Mouse (Mus musculus): Measurements from ENCODE around the gene Ucn. TPM values are rescaled to one million over a fixed set of nuclear protein-coding genes. Genes with fewer than 3 reads are reported as not detected.

Ucn gene
- total and polyA plus RNA-seq, 3 experiments, result not detected

DNA sequence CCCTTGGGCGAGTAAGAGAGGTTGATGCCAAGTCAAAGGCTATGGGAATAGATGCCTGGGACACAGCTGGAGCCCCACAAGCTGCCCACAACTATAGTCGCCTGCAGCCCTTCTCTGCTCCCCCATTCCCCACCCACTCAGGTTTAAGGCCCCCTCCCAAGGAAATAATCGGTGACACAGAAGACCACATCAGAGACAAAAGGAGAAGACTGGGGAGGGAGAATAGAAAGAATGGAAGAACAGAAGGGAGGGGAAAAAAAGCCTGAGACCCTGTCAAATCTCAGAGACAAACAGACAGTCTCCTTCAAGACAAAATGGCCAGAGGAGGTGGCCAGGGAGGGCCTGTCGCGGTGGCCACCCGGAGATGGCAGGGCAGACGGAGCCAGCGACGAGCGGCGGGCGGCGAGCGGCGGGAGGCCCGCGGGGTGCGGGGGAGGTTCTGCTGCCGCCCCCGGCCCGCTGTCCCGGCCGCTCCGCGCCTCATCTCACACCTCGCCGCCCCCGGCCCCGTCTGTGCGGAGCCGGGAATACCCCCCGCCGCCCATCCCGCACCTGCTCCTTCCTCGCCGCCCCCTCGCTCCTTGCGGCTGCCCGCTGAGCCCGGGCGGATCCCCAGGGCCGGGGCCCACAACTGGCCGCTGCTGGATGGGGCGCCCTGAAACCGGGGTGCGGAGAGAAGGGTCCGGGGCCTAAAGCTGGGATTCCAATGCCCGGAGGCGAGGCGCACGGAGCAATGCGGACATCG lies 46.2 kb downstream of the Ucn start:
- no peak overlapping the region for H3K27ac ChIP-seq (ENCODE audit: control insufficient read depth, low read depth, low read length)
- H3K79me2 ChIP-seq (ENCODE audit: control insufficient read depth, insufficient read depth, low read length, poor library complexity), result no peaks in the 10 kb centered on the region
- H3K27me3 ChIP-seq (ENCODE audit: control insufficient read depth in 1 of 2, insufficient read depth in 2 of 2, low read length in 2 of 2), result peaks cover 18% of the 10 kb centered on the region in 2 experiments
- no peaks in the 10 kb centered on the region for H3K4me1 ChIP-seq (ENCODE audit: control insufficient read depth in 1 of 2, insufficient read depth in 2 of 2, low read length in 2 of 2)
- H3K9ac ChIP-seq (ENCODE audit: control insufficient read depth, low read depth, low read length, poor library complexity, severe bottlenecking), result no peak overlapping the region
- no peak overlapping the region for H3K4me3 ChIP-seq (ENCODE audit: control insufficient read depth in 1 of 2, insufficient read depth in 1 of 2, low read depth in 2 of 2, low read length in 2 of 2)
- no peaks in the 10 kb centered on the region for H3K9me3 ChIP-seq (replicated peaks; ENCODE audit: insufficient read depth, low read length)
- TF ChIP-seq POLR2A (IDR thresholded peaks at IDR 0.05; ENCODE audit: control insufficient read depth in 1 of 2, insufficient read depth in 1 of 2, low read depth in 1 of 2, low read length in 2 of 2, poor library complexity in 1 of 2) (no peak), POLR2AphosphoS2 (IDR thresholded peaks at IDR 0.05; ENCODE audit: low read length) (no peak), CHD1 (IDR thresholded peaks at IDR 0.05; ENCODE audit: low read depth, low read length) (no peak), ETS1 (IDR thresholded peaks at IDR 0.05; ENCODE audit: low read depth, low read length) (no peak), ZKSCAN1 (IDR thresholded peaks at IDR 0.05; ENCODE audit: low read depth, low read length) (no peak), TAL1 (IDR thresholded peaks at IDR 0.05; ENCODE audit: low read length) (no peak), POLR2AphosphoS5 (IDR thresholded peaks at IDR 0.05; ENCODE audit: borderline replicate concordance, low read depth, low read length) (no peak), TBP (IDR thresholded peaks at IDR 0.05; ENCODE audit: low read depth, low read length) (no peak), HCFC1 (IDR thresholded peaks at IDR 0.05; ENCODE audit: low read depth, low read length) (no peak), CHD2 (IDR thresholded peaks at IDR 0.05; ENCODE audit: low read length) (no peak), ZNF384 (IDR thresholded peaks at IDR 0.05; ENCODE audit: low read depth, low read length) (no peak), EP300 (IDR thresholded peaks at IDR 0.05; ENCODE audit: low read depth in 1 of 2, low read length in 2 of 2) (no peak), MYB (IDR thresholded peaks at IDR 0.05; ENCODE audit: low read depth, low read length) (no peak), SIN3A (IDR thresholded peaks at IDR 0.05; ENCODE audit: low read length) (no peak), SMC3 (IDR thresholded peaks at IDR 0.05; ENCODE audit: low read depth, low read length) (no peak), RCOR1 (IDR thresholded peaks at IDR 0.05; ENCODE audit: low read depth, low read length) (no peak)
- no peaks in the 10 kb centered on the region for H3K36me3 ChIP-seq (ENCODE audit: control insufficient read depth in 1 of 2, insufficient read depth in 2 of 2, low read length in 2 of 2)
- no peak for DNase-seq (ENCODE audit: low read depth, low spot score)

Other genes starting within 250 kb of the Ucn start
- 296 and 321 TPM in 2 replicates for gene Ost4, start 231.0 kb downstream of the Ucn start, total RNA-seq (2012; rRNA removed)
- gene Ost4, start 231.0 kb downstream of the Ucn start, polyA plus RNA-seq (2012; ENCODE audit: insufficient read depth in 1 of 2, insufficient read length in 2 of 2, low read depth in 1 of 2, low replicate concordance in 2 of 2, missing spikeins in 1 of 2), result 100 to 1,000 TPM; 220 to 478 TPM
- 1.3 and 1.5 TPM in 2 replicates for gene Emilin1, start 225.4 kb downstream of the Ucn start, total RNA-seq (2012; rRNA removed)
- 1 to 10 TPM in 1 of 2 experiments, not detected in 1; 2.0 TPM for gene Emilin1, start 225.4 kb downstream of the Ucn start, polyA plus RNA-seq (2012; ENCODE audit: insufficient read depth in 1 of 2, insufficient read length in 2 of 2, low read depth in 1 of 2, low replicate concordance in 2 of 2, missing spikeins in 1 of 2)
- gene Khk, start 217.4 kb downstream of the Ucn start, total RNA-seq (2012; rRNA removed), result 268 and 308 TPM in 2 replicates
- 100 to 1,000 TPM in 1 of 2 experiments, not detected in 1; 461 TPM for gene Khk, start 217.4 kb downstream of the Ucn start, polyA plus RNA-seq (2012; ENCODE audit: insufficient read depth in 1 of 2, insufficient read length in 2 of 2, low read depth in 1 of 2, low replicate concordance in 2 of 2, missing spikeins in 1 of 2)
- not detected in 2 replicates for gene Cgref1, start 193.2 kb downstream of the Ucn start, total RNA-seq (2012; rRNA removed)
- 1 to 10 TPM in 1 of 2 experiments, not detected in 1; 1.4 TPM for gene Cgref1, start 193.2 kb downstream of the Ucn start, polyA plus RNA-seq (2012; ENCODE audit: insufficient read depth in 1 of 2, insufficient read length in 2 of 2, low read depth in 1 of 2, low replicate concordance in 2 of 2, missing spikeins in 1 of 2)
- gene Preb, start 178.5 kb downstream of the Ucn start, total RNA-seq (2012; rRNA removed), result 141 and 143 TPM in 2 replicates
- 100 to 1,000 TPM in 1 of 2 experiments, not detected in 1; 247 TPM for gene Preb, start 178.5 kb downstream of the Ucn start, polyA plus RNA-seq (2012; ENCODE audit: insufficient read depth in 1 of 2, insufficient read length in 2 of 2, low read depth in 1 of 2, low replicate concordance in 2 of 2, missing spikeins in 1 of 2)
- gene Tcf23, start 170.2 kb downstream of the Ucn start, total RNA-seq (2012; rRNA removed), result 0.03 and 0.08 TPM in 2 replicates
- under 1 TPM in 1 of 2 experiments, not detected in 1; 0.07 TPM for gene Tcf23, start 170.2 kb downstream of the Ucn start, polyA plus RNA-seq (2012; ENCODE audit: insufficient read depth in 1 of 2, insufficient read length in 2 of 2, low read depth in 1 of 2, low replicate concordance in 2 of 2, missing spikeins in 1 of 2)
- gene Atraid, start 90.5 kb downstream of the Ucn start, total RNA-seq (2012; rRNA removed), result 31.7 and 37.2 TPM in 2 replicates
- gene Atraid, start 90.5 kb downstream of the Ucn start, polyA plus RNA-seq (2012; ENCODE audit: insufficient read depth in 1 of 2, insufficient read length in 2 of 2, low read depth in 1 of 2, low replicate concordance in 2 of 2, missing spikeins in 1 of 2), result 10 to 100 TPM in 1 of 2 experiments, not detected in 1; 58.0 TPM
- 25.6 and 34.5 TPM in 2 replicates for gene Slc5a6, start 89.9 kb downstream of the Ucn start, total RNA-seq (2012; rRNA removed)
- gene Slc5a6, start 89.9 kb downstream of the Ucn start, polyA plus RNA-seq (2012; ENCODE audit: insufficient read depth in 1 of 2, insufficient read length in 2 of 2, low read depth in 1 of 2, low replicate concordance in 2 of 2, missing spikeins in 1 of 2), result 10 to 100 TPM in 1 of 2 experiments, not detected in 1; 41.7 TPM
- gene Cad, start 84.0 kb downstream of the Ucn start, total RNA-seq (2012; rRNA removed), result 213 and 228 TPM in 2 replicates
- 100 to 1,000 TPM; 254 to 383 TPM for gene Cad, start 84.0 kb downstream of the Ucn start, polyA plus RNA-seq (2012; ENCODE audit: insufficient read depth in 1 of 2, insufficient read length in 2 of 2, low read depth in 1 of 2, low replicate concordance in 2 of 2, missing spikeins in 1 of 2)
- not detected in 2 replicates for gene Dnajc5g, start 32.5 kb downstream of the Ucn start, total RNA-seq (2012; rRNA removed)
- gene Dnajc5g, start 32.5 kb downstream of the Ucn start, polyA plus RNA-seq (2012; ENCODE audit: insufficient read depth in 1 of 2, insufficient read length in 2 of 2, low read depth in 1 of 2, low replicate concordance in 2 of 2, missing spikeins in 1 of 2), result not detected
- not detected in 2 replicates for gene Slc30a3, start 30.6 kb downstream of the Ucn start, total RNA-seq (2012; rRNA removed)
- gene Slc30a3, start 30.6 kb downstream of the Ucn start, polyA plus RNA-seq (2012; ENCODE audit: insufficient read depth in 1 of 2, insufficient read length in 2 of 2, low read depth in 1 of 2, low replicate concordance in 2 of 2, missing spikeins in 1 of 2), result not detected
- gene Trim54, start 22.1 kb downstream of the Ucn start, total RNA-seq (2012; rRNA removed), result not detected in 2 replicates
- not detected for gene Trim54, start 22.1 kb downstream of the Ucn start, polyA plus RNA-seq (2012; ENCODE audit: insufficient read depth in 1 of 2, insufficient read length in 2 of 2, low read depth in 1 of 2, low replicate concordance in 2 of 2, missing spikeins in 1 of 2)
- 25.4 and 25.8 TPM in 2 replicates for gene Mpv17, start 15.4 kb upstream of the Ucn start, total RNA-seq (2012; rRNA removed)
- 10 to 100 TPM in 1 of 2 experiments, not detected in 1; 49.9 TPM for gene Mpv17, start 15.4 kb upstream of the Ucn start, polyA plus RNA-seq (2012; ENCODE audit: insufficient read depth in 1 of 2, insufficient read length in 2 of 2, low read depth in 1 of 2, low replicate concordance in 2 of 2, missing spikeins in 1 of 2)
- gene Gm29609, start 41.1 kb upstream of the Ucn start, total RNA-seq (2012; rRNA removed), result 5.0 and 5.8 TPM in 2 replicates
- 1 to 10 TPM in 1 of 2 experiments, not detected in 1; 6.4 TPM for gene Gm29609, start 41.1 kb upstream of the Ucn start, polyA plus RNA-seq (2012; ENCODE audit: insufficient read depth in 1 of 2, insufficient read length in 2 of 2, low read depth in 1 of 2, low replicate concordance in 2 of 2, missing spikeins in 1 of 2)
- gene Gtf3c2, start 41.3 kb upstream of the Ucn start, total RNA-seq (2012; rRNA removed), result 46.7 and 50.9 TPM in 2 replicates
- gene Gtf3c2, start 41.3 kb upstream of the Ucn start, polyA plus RNA-seq (2012; ENCODE audit: insufficient read depth in 1 of 2, insufficient read length in 2 of 2, low read depth in 1 of 2, low replicate concordance in 2 of 2, missing spikeins in 1 of 2), result 100 to 1,000 TPM in 1 of 2 experiments, not detected in 1; 129 TPM
- gene Snx17, start 54.4 kb upstream of the Ucn start, total RNA-seq (2012; rRNA removed), result 67.3 and 85.1 TPM in 2 replicates
- 10 to 100 TPM in 1 of 2 experiments, not detected in 1; 85.6 TPM for gene Snx17, start 54.4 kb upstream of the Ucn start, polyA plus RNA-seq (2012; ENCODE audit: insufficient read depth in 1 of 2, insufficient read length in 2 of 2, low read depth in 1 of 2, low replicate concordance in 2 of 2, missing spikeins in 1 of 2)
- gene Eif2b4, start 54.6 kb upstream of the Ucn start, total RNA-seq (2012; rRNA removed), result 126 and 151 TPM in 2 replicates
- 100 to 1,000 TPM in 1 of 2 experiments, not detected in 1; 282 TPM for gene Eif2b4, start 54.6 kb upstream of the Ucn start, polyA plus RNA-seq (2012; ENCODE audit: insufficient read depth in 1 of 2, insufficient read length in 2 of 2, low read depth in 1 of 2, low replicate concordance in 2 of 2, missing spikeins in 1 of 2)
- gene Zfp513, start 63.5 kb upstream of the Ucn start, total RNA-seq (2012; rRNA removed), result 6.0 and 7.0 TPM in 2 replicates
- 10 to 100 TPM in 1 of 2 experiments, not detected in 1; 15.2 TPM for gene Zfp513, start 63.5 kb upstream of the Ucn start, polyA plus RNA-seq (2012; ENCODE audit: insufficient read depth in 1 of 2, insufficient read length in 2 of 2, low read depth in 1 of 2, low replicate concordance in 2 of 2, missing spikeins in 1 of 2)
- gene Ppm1g, start 81.9 kb upstream of the Ucn start, total RNA-seq (2012; rRNA removed), result 374 and 408 TPM in 2 replicates
- gene Ppm1g, start 81.9 kb upstream of the Ucn start, polyA plus RNA-seq (2012; ENCODE audit: insufficient read depth in 1 of 2, insufficient read length in 2 of 2, low read depth in 1 of 2, low replicate concordance in 2 of 2, missing spikeins in 1 of 2), result 100 to 1,000 TPM; 169 to 639 TPM
- 40.5 and 42.0 TPM in 2 replicates for gene Nrbp1, start 102.0 kb upstream of the Ucn start, total RNA-seq (2012; rRNA removed)
- gene Nrbp1, start 102.0 kb upstream of the Ucn start, polyA plus RNA-seq (2012; ENCODE audit: insufficient read depth in 1 of 2, insufficient read length in 2 of 2, low read depth in 1 of 2, low replicate concordance in 2 of 2, missing spikeins in 1 of 2), result 10 to 100 TPM in 1 of 2 experiments, not detected in 1; 55.2 TPM
- gene Gm9970, start 102.4 kb upstream of the Ucn start, total RNA-seq (2012; rRNA removed), result not detected in 2 replicates
- under 1 TPM in 1 of 2 experiments, not detected in 1; 0.24 TPM for gene Gm9970, start 102.4 kb upstream of the Ucn start, polyA plus RNA-seq (2012; ENCODE audit: insufficient read depth in 1 of 2, insufficient read length in 2 of 2, low read depth in 1 of 2, low replicate concordance in 2 of 2, missing spikeins in 1 of 2)
- 1.2 and 1.3 TPM in 2 replicates for gene Krtcap3, start 112.9 kb upstream of the Ucn start, total RNA-seq (2012; rRNA removed)
- 1 to 10 TPM in 1 of 2 experiments, not detected in 1; 3.3 TPM for gene Krtcap3, start 112.9 kb upstream of the Ucn start, polyA plus RNA-seq (2012; ENCODE audit: insufficient read depth in 1 of 2, insufficient read length in 2 of 2, low read depth in 1 of 2, low replicate concordance in 2 of 2, missing spikeins in 1 of 2)
- 13.5 and 15.3 TPM in 2 replicates for gene Ift172, start 152.3 kb upstream of the Ucn start, total RNA-seq (2012; rRNA removed)
- gene Ift172, start 152.3 kb upstream of the Ucn start, polyA plus RNA-seq (2012; ENCODE audit: insufficient read depth in 1 of 2, insufficient read length in 2 of 2, low read depth in 1 of 2, low replicate concordance in 2 of 2, missing spikeins in 1 of 2), result 10 to 100 TPM in 1 of 2 experiments, not detected in 1; 21.8 TPM
- gene Fndc4, start 157.3 kb upstream of the Ucn start, total RNA-seq (2012; rRNA removed), result not detected in 2 replicates
- gene Fndc4, start 157.3 kb upstream of the Ucn start, polyA plus RNA-seq (2012; ENCODE audit: insufficient read depth in 1 of 2, insufficient read length in 2 of 2, low read depth in 1 of 2, low replicate concordance in 2 of 2, missing spikeins in 1 of 2), result under 1 TPM in 1 of 2 experiments, not detected in 1; 0.32 TPM
- 0.04 TPM in 1 of 2 replicates, not detected in the other for gene Gckr, start 158.6 kb upstream of the Ucn start, total RNA-seq (2012; rRNA removed)
- gene Gckr, start 158.6 kb upstream of the Ucn start, polyA plus RNA-seq (2012; ENCODE audit: insufficient read depth in 1 of 2, insufficient read length in 2 of 2, low read depth in 1 of 2, low replicate concordance in 2 of 2, missing spikeins in 1 of 2), result under 1 TPM in 1 of 2 experiments, not detected in 1; 0.19 TPM

Measured in MEL (cell line).